Mouse (Mus musculus): Measurements from ENCODE around the gene Olfr1425. TPM values are rescaled to one million over a fixed set of nuclear protein-coding genes. Genes with fewer than 3 reads are reported as not detected.

Olfr1425 gene
- not detected for total RNA-seq (2023)

GRCm38 (mm10) chr19:12077631-12078030 lies at the start of gene Olfr1425:
Gene Olfr1425, minus strand, starts transcription at chr19:12077731.

GRCm38 (mm10) chr19:12123103-12123502 lies 45.6 kb upstream of the Olfr1425 start, which contains the start of gene Olfr76:
Gene Olfr76, minus strand, starts transcription at chr19:12123203.

DNA sequence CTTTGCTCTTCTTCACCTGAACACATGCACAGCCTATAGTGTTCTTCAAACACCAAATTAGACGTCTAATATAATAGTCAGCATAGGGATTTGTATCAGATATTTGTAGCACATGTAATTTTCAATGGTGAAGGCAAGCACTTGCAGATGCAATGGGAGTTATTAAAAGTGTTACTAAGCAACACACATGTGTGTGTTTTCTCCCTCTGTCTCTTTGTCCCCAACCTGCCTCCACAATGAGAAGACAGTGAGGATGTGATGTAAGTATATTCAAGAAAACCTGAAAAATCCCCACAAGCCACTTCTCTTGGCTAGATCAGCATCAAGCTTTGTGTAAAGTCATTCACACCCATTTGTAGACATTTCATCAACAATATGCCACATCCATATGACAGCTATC lies 38.3 kb upstream of the Olfr1425 start, which contains the start of gene Olfr1428:
TSS of gene Olfr1428 (minus strand) at position 101 of the 400 bp plus-strand sequence.

GRCm38 (mm10) chr19:12103234-12103633 lies 25.7 kb upstream of the Olfr1425 start, which contains the start of gene Olfr1427:
Gene Olfr1427, minus strand, starts transcription at chr19:12103334.

GRCm38 (mm10) chr19:12091913-12092312 lies 14.4 kb upstream of the Olfr1425 start, which contains the start of gene Olfr1426:
Gene Olfr1426, minus strand, starts transcription at chr19:12092013.

DNA sequence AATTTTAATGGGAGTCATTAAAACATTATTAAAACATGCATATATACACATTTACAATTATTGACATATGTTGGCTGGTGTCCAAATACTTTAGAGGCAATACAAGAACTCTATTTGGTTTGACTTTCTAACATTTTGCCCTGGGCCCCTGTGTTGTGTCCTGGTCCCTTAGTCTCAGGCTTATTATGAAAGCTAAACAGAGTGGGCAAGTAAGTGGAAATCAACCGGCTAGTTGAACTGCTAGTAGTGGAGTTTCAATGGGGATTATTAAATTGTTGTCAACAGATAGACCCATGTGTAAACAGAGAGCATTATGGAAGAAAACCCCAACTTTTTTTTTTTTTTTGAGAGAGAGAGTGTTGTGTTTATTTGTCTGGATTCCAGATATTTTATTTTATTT lies 14.9 kb downstream of the Olfr1425 start, which contains the start of gene Olfr1424:
TSS of gene Olfr1424 (minus strand) at position 101 of the 400 bp plus-strand sequence.

DNA sequence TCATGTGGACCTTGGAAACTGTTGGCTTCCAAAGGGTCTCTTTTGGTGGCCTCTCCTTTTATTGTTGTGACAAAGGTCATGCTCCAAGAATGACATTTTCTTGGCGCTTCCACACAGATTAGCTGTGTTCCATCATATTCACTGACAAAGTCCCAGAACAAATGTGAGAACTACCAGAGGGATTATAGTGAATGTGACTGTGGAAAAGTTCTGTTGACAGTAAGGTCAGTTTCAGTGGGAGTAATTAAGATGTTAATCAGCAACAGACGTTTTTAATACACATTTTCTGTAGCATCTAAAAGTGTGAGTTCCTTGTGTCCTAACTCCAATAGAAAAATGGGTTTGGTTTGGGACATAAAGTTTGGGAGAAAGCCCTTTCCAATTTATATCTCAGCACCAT lies 36.3 kb downstream of the Olfr1425 start, which contains the start of gene Olfr1423:
TSS of gene Olfr1423 (minus strand) at position 101 of the 400 bp plus-strand sequence.

Other genes with a start within 250 kb of the Olfr1425 start
- not detected for gene Olfr1417, start 238.5 kb downstream of the Olfr1425 start, total RNA-seq (2023)
- not detected for gene Olfr1418, start 216.7 kb downstream of the Olfr1425 start, total RNA-seq (2023)
- not detected for gene Olfr1419, start 202.6 kb downstream of the Olfr1425 start, total RNA-seq (2023)
- gene Olfr1420, start 191.2 kb downstream of the Olfr1425 start, total RNA-seq (2023) = not detected
- gene Patl1, start 165.3 kb downstream of the Olfr1425 start, total RNA-seq (2023) = 47.1 TPM
- gene Osbp, start 111.8 kb downstream of the Olfr1425 start, total RNA-seq (2023) = 40.1 TPM
- gene Olfr1423, start 36.4 kb downstream of the Olfr1425 start, total RNA-seq (2023) = not detected
- not detected for gene Olfr1424, start 15.0 kb downstream of the Olfr1425 start, total RNA-seq (2023)
- gene Olfr1426, start 14.3 kb upstream of the Olfr1425 start, total RNA-seq (2023) = not detected
- gene Olfr1427, start 25.6 kb upstream of the Olfr1425 start, total RNA-seq (2023) = not detected
- gene Olfr1428, start 38.2 kb upstream of the Olfr1425 start, total RNA-seq (2023) = not detected
- not detected for gene Olfr76, start 45.5 kb upstream of the Olfr1425 start, total RNA-seq (2023)
- gene Olfr1555-ps1, start 92.4 kb upstream of the Olfr1425 start, total RNA-seq (2023) = not detected
- not detected for gene Olfr1431, start 122.9 kb upstream of the Olfr1425 start, total RNA-seq (2023)
- gene Olfr1432, start 154.9 kb upstream of the Olfr1425 start, total RNA-seq (2023) = not detected
- gene Olfr262, start 163.9 kb upstream of the Olfr1425 start, total RNA-seq (2023) = not detected
- gene Olfr235, start 183.3 kb upstream of the Olfr1425 start, total RNA-seq (2023) = not detected
- not detected for gene Olfr1434, start 202.1 kb upstream of the Olfr1425 start, total RNA-seq (2023)
- not detected for gene Olfr1436, start 221.4 kb upstream of the Olfr1425 start, total RNA-seq (2023)
- not detected for gene Olfr1437, start 247.4 kb upstream of the Olfr1425 start, total RNA-seq (2023)

All from CD8-positive naive resting alpha-beta T cell, adult 57 days (primary cell).